Mouse (Mus musculus): Measurements from ENCODE around the gene Faf1.

Faf1 gene

GRCm38 (mm10) chr4:109978858-109979340, 302.5 kb downstream of the Faf1 start:
- no peak for DNase-seq (ENCODE audit: low read depth, low spot score)

GRCm38 (mm10) chr4:109979461-109980320, 303.3 kb downstream of the Faf1 start:
- DNase-seq (ENCODE audit: low read depth, low spot score) = peak; percentile 74

- DNase-seq (ENCODE audit: low read depth, low spot score) = peak; percentile 45
These were observed 304.1 kb downstream of the Faf1 start for GRCm38 (mm10) chr4:109980321-109981082.

GRCm38 (mm10) chr4:109981083-109981870, 304.9 kb downstream of the Faf1 start:
- peak; percentile 29 for DNase-seq (ENCODE audit: low read depth, low spot score)

- DNase-seq (ENCODE audit: low read depth, low spot score) = peak; percentile 51
These were observed 305.7 kb downstream of the Faf1 start for GRCm38 (mm10) chr4:109981871-109982680.

- DNase-seq (ENCODE audit: low read depth, low spot score) = peak; percentile 43
These were observed 306.4 kb downstream of the Faf1 start for GRCm38 (mm10) chr4:109982681-109983265.

- DNase-seq (ENCODE audit: low read depth, low spot score) = peak; percentile 73
These were observed 307.1 kb downstream of the Faf1 start for GRCm38 (mm10) chr4:109983281-109984001.

- no peak for DNase-seq (ENCODE audit: low read depth, low spot score)
These were observed 307.6 kb downstream of the Faf1 start for GRCm38 (mm10) chr4:109984011-109984411.

GRCm38 (mm10) chr4:109984496-109985423, 308.4 kb downstream of the Faf1 start:
- peak; percentile 19 for DNase-seq (ENCODE audit: low read depth, low spot score)

- no peak for DNase-seq (ENCODE audit: low read depth, low spot score)
These were observed 309.2 kb downstream of the Faf1 start for GRCm38 (mm10) chr4:109985424-109986172.

GRCm38 (mm10) chr4:109986301-109986700, 309.9 kb downstream of the Faf1 start:
- DNase-seq (ENCODE audit: low read depth, low spot score) = no peak

- no peak for DNase-seq (ENCODE audit: low read depth, low spot score)
These were observed 310.5 kb downstream of the Faf1 start for GRCm38 (mm10) chr4:109986748-109987355.

GRCm38 (mm10) chr4:109987560-109988362, 311.4 kb downstream of the Faf1 start:
- DNase-seq (ENCODE audit: low read depth, low spot score) = peak; percentile 18

- no peak for DNase-seq (ENCODE audit: low read depth, low spot score)
These were observed 312.0 kb downstream of the Faf1 start for GRCm38 (mm10) chr4:109988411-109988810.

GRCm38 (mm10) chr4:109989213-109989612, 312.8 kb downstream of the Faf1 start:
- peak; percentile 18 for DNase-seq (ENCODE audit: low read depth, low spot score)

GRCm38 (mm10) chr4:110006044-110006443, 329.7 kb downstream of the Faf1 start:
- DNase-seq (ENCODE audit: low read depth, low spot score) = no peak
